Mouse (Mus musculus) heart, adult 18-20 months (tissue): Measurements from ENCODE around the gene Olfr1371. TPM values are rescaled to one million over a fixed set of nuclear protein-coding genes. Genes with fewer than 3 reads are reported as not detected.
"Not testable (repeated sequence)": the region's sequence is repeated elsewhere in the genome, so short reads cannot be mapped to it uniquely, and the experiment has no call there.

Source experiments
- DNase-seq, 2 experiments: peaks; one replicate each; pipeline ENCODE4 v3.0.0; 2021 to 2022; ENCODE audit warnings: mixed read lengths in 1 of 2
- total RNA-seq, 2 experiments: library from RNA; stranded (reverse); gene quantifications; 2 replicates each; pipeline ENCODE4 v1.2.3; 2021

Olfr1371 gene
- total RNA-seq, 2 experiments from 2014 or later, result not detected

GRCm38 (mm10) chr11:52225986-52226599 lies 12.3 kb upstream of the Olfr1371 start:
- DNase-seq, result no peak

- DNase-seq, result peak in 1 of 2 experiments; percentile 20
Measured at GRCm38 (mm10) chr11:52223968-52224682, 10.3 kb upstream of the Olfr1371 start.

GRCm38 (mm10) chr11:52222891-52223290 lies 9.1 kb upstream of the Olfr1371 start:
- DNase-seq, result peak in 1 of 2 experiments; percentile 34

DNA sequence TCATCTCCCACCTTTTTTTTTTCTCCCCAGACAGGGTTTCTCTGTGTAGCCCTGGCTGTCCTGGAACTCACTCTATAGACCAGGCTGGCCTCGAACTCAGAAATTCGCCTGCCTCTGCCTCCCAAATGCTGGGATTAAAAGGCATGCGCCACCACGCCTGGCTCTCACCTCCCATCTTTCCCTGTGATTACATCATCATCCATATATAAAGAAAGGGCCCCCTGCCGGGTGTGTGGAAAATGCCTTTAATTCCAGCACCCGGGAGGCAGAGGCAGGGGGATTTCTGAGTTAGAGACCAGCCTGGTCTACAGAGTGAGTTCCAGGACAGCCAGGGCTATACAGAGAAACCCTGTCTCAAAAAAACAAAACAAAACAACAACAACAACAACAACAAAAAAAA lies 8.1 kb upstream of the Olfr1371 start:
- DNase-seq, result not testable (repeated sequence)

GRCm38 (mm10) chr11:52220282-52220681 lies 6.5 kb upstream of the Olfr1371 start:
- DNase-seq, result peak; percentile 38 to 75

DNA sequence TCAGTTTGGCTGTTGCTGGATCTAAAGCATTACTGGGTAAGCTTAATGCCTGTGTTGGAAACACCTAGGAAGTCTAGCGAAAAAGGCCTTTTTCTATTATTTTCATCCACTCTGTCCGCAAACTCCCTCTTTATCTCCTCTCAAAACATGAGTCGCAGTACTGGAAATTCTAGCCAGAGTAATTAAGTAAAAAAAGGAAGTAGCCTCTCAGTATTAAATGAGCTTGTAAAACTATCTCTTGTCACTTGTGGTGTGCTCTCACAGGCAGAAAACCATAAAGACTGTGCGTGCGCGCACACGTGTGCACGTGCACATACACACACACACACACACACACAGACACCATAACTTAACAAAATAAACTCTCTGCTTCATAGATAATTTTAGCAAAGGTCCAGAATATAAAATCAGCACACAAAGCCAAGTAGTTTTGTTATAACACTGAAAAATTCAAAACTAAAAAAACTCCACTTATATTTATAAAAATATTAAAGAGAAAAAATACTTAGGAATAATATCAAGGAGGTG lies 17.2 kb downstream of the Olfr1371 start:
- DNase-seq, result not testable (repeated sequence)

GRCm38 (mm10) chr11:52180651-52181050 lies 33.1 kb downstream of the Olfr1371 start:
- not testable (repeated sequence) for DNase-seq

- peak in 1 of 2 experiments; percentile 15 for DNase-seq
Measured at GRCm38 (mm10) chr11:52179897-52180296, 33.9 kb downstream of the Olfr1371 start.

DNA sequence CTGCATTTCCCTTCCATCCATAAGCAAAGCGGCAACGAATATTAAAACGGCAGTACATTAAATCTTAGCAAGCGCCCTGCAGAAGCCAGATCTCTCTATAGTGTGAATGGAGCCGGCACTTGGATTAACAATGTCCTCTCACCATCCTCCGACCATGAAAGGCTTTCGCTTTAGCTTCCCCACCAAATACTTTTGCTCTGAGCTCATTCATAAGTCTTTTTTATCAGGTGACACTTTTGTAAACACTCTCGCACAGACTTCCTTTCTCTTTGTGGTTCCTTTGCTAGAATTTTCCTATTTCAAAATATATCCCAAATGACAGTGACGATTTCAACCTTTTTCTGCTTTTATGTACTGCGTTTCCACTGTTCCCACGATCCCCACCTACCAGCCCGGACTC lies 45.3 kb downstream of the Olfr1371 start:
- DNase-seq, result no peak

DNA sequence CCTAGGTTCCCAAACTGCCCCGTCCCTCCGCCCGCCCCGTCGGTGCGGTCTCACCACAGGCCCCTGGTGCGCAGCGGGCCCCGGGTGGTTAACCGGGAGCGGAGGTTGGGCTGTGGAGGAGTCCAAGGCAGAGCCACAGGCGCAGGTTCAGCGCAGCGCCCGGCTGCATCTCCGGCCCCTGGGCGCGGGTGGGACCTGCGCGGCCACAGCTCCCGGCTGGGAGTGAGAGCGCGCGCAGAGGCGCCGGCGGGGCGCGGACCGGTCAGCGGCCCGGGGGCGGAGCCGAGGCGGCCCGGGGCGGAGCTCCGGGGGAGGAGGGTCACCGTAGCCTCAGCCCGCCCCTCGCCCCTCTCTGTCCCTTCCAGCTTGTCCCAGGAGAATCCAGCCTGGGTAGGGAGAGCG lies 45.9 kb downstream of the Olfr1371 start:
- DNase-seq, result peak; percentile 16 to 32

GRCm38 (mm10) chr11:52167126-52167525 lies 46.7 kb downstream of the Olfr1371 start:
- peak; percentile 46 to 54 for DNase-seq

GRCm38 (mm10) chr11:52163926-52164325 lies 49.9 kb downstream of the Olfr1371 start:
- peak; percentile 57 to 75 for DNase-seq

Other genes with a start within 250 kb of the Olfr1371 start
- 10 to 100 TPM; 10.5 to 11.3 TPM for gene Cdkn2aipnl, start 246.3 kb downstream of the Olfr1371 start, total RNA-seq
- 100 to 1,000 TPM; 265 to 312 TPM for gene Ube2b, start 213.2 kb downstream of the Olfr1371 start, total RNA-seq
- gene Cdkl3, start 209.8 kb downstream of the Olfr1371 start, total RNA-seq, result 1 to 10 TPM; 3.6 to 5.1 TPM
- gene Ppp2ca, start 115.3 kb downstream of the Olfr1371 start, total RNA-seq, result 10 to 100 TPM; 54.2 to 54.3 TPM
- gene Olfr1373, start 68.5 kb downstream of the Olfr1371 start, total RNA-seq, result not detected
- 100 to 1,000 TPM; 266 to 277 TPM for gene Skp1a, start 18.0 kb upstream of the Olfr1371 start, total RNA-seq
- 1 to 10 TPM in 1 of 2 experiments, under 1 TPM in 1; 0.55 to 6.6 TPM for gene Tcf7, start 69.0 kb upstream of the Olfr1371 start, total RNA-seq
- gene Vdac1, start 146.9 kb upstream of the Olfr1371 start, total RNA-seq, result 1,000 to 10,000 TPM; 1,073 to 1,213 TPM
- 10 to 100 TPM; 69.2 to 74.4 TPM for gene 9530068E07Rik, start 182.4 kb upstream of the Olfr1371 start, total RNA-seq